Comparison of ENCODE assay signal across 10 mouse cellular contexts in the genomic region with DNA sequence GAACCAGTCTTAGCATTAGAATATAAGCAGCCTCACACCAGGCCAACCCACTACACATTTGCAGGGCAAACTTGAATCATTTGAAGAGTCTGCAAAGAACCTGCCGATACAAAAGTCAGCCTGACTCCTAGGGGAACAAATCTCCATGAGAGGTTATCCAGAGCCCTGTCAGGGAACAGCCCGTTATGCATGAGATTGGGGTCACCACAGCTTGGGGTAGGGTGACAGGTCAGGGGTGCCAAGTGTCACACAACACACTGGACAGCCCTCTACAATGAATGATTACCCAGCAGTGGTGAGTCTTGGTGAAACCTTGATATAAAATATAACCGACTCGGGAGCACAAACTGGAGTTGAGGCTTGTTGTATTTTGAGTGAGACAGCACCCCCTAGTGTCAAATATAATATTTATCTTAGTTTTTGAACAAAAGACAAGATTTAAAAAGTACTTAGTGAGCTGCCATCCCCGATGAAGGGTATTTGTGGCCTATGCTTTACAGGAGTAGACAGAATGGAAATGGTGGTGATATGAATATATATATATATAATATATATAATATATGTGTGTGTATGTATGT. TPM values are rescaled to one million over a fixed set of nuclear protein-coding genes. Genes with fewer than 3 reads are reported as not detected.
DNase-seq lines count a peak whose midpoint lies in the region; ATAC-seq lines count a peak whose summit lies in the region.
"Had no signal": no experiment of that assay in that cellular context is flagged by ENCODE, and none has a peak within 500 bp of the region (broad histone marks: within the 10 kb centered on the region; RNA-seq: fewer than 3 reads in every experiment).

No protein-coding gene starts in this region.

- H3K9me3 ChIP-seq in midbrain, embryonic 12.5 days, result no peaks in the 10 kb centered on the region
- H3K9me3 ChIP-seq in midbrain, embryonic 16.5 days (replicated peaks; ENCODE audit: control insufficient read depth, low read length, poor library complexity, severe bottlenecking), result no peaks in the 10 kb centered on the region; the same call in 1 of the 2 replicates
- H3K9me3 ChIP-seq in forebrain, embryonic 16.5 days (ENCODE audit: control insufficient read depth, low read length), result no peaks in the 10 kb centered on the region
- H3K9me3 ChIP-seq: heart, embryonic 15.5 days; liver, embryonic 15.5 days had no signal

- no peak overlapping the region for H3K4me3 ChIP-seq in midbrain, embryonic 12.5 days
- no peak overlapping the region for H3K4me3 ChIP-seq in midbrain, embryonic 16.5 days (ENCODE audit: low read depth, low read length)
- H3K4me3 ChIP-seq in forebrain, embryonic 16.5 days (replicated peaks; ENCODE audit: low read length), result no peak overlapping the region
- H3K4me3 ChIP-seq: heart, embryonic 15.5 days; liver, embryonic 15.5 days had no signal

- 0 out of 2 replicates have a peak, but pooled peaks have one; percentile 30 for ATAC-seq in midbrain, embryonic 12.5 days (ENCODE audit: low FRiP score, low read depth)
- ATAC-seq in midbrain, embryonic 16.5 days, result no peak
- ATAC-seq in forebrain, embryonic 16.5 days, result 0 out of 2 replicates have a peak, but pooled peaks have one; percentile 28

- no peaks in the 10 kb centered on the region for H3K36me3 ChIP-seq in midbrain, embryonic 12.5 days
- no peaks in the 10 kb centered on the region for H3K36me3 ChIP-seq in midbrain, embryonic 16.5 days (ENCODE audit: control insufficient read depth, insufficient read depth, low read length)
- no peaks in the 10 kb centered on the region for H3K36me3 ChIP-seq in forebrain, embryonic 16.5 days (ENCODE audit: control insufficient read depth, insufficient read depth)
- H3K36me3 ChIP-seq: liver, embryonic 15.5 days had no signal

- no peak overlapping the region for H3K9ac ChIP-seq in midbrain, embryonic 12.5 days (replicated peaks)
- H3K9ac ChIP-seq in midbrain, embryonic 16.5 days (ENCODE audit: low read depth, low read length), result no peak overlapping the region
- H3K9ac ChIP-seq in forebrain, embryonic 16.5 days (replicated peaks; ENCODE audit: low read depth, low read length), result no peak overlapping the region
- H3K9ac ChIP-seq: heart, embryonic 15.5 days; liver, embryonic 15.5 days had no signal

- WGBS in midbrain, embryonic 12.5 days, result 54% methylated on average over 5 of the region's 5 CpGs
- WGBS in midbrain, embryonic 16.5 days, result 40% methylated on average over 5 of the region's 5 CpGs
- WGBS in forebrain, embryonic 16.5 days, result 39% methylated on average over 5 of the region's 5 CpGs

- no peaks in the 10 kb centered on the region for H3K27me3 ChIP-seq in midbrain, embryonic 12.5 days
- H3K27me3 ChIP-seq in midbrain, embryonic 16.5 days (ENCODE audit: control insufficient read depth, insufficient read depth, low read depth, low read length), result no peaks in the 10 kb centered on the region
- no peaks in the 10 kb centered on the region for H3K27me3 ChIP-seq in forebrain, embryonic 16.5 days (replicated peaks; ENCODE audit: control insufficient read depth, insufficient read depth, low read length)
- H3K27me3 ChIP-seq: heart, embryonic 15.5 days; liver, embryonic 15.5 days had no signal

- H3K4me1 ChIP-seq in midbrain, embryonic 12.5 days, result no peaks in the 10 kb centered on the region
- no peaks in the 10 kb centered on the region for H3K4me1 ChIP-seq in midbrain, embryonic 16.5 days (ENCODE audit: control insufficient read depth, insufficient read depth, low read length)
- H3K4me1 ChIP-seq in forebrain, embryonic 16.5 days (replicated peaks; ENCODE audit: control insufficient read depth, insufficient read depth, low read length), result no peaks in the 10 kb centered on the region
- H3K4me1 ChIP-seq: heart, embryonic 15.5 days; liver, embryonic 15.5 days had no signal

- no peak overlapping the region for H3K4me2 ChIP-seq in midbrain, embryonic 12.5 days (replicated peaks)
- no peak overlapping the region for H3K4me2 ChIP-seq in midbrain, embryonic 16.5 days (ENCODE audit: low read length)
- H3K4me2 ChIP-seq in forebrain, embryonic 16.5 days (ENCODE audit: low read length), result no peak overlapping the region
- H3K4me2 ChIP-seq: heart, embryonic 15.5 days; liver, embryonic 15.5 days had no signal

- H3K27ac ChIP-seq in midbrain, embryonic 12.5 days (replicated peaks), result no peak overlapping the region
- no peak overlapping the region for H3K27ac ChIP-seq in midbrain, embryonic 16.5 days (ENCODE audit: low read length)
- H3K27ac ChIP-seq in forebrain, embryonic 16.5 days (ENCODE audit: low read length), result no peak overlapping the region
- H3K27ac ChIP-seq: heart, embryonic 15.5 days; liver, embryonic 15.5 days had no signal

- DNase-seq in heart, adult 11 months, result peak; percentile 59
- no peak for DNase-seq in heart, postnatal 10 days
- no peak for DNase-seq in adrenal gland, postnatal 10 days
- DNase-seq in urinary bladder, postnatal 36 days (ENCODE audit: low spot score in 2 of 2), result no peak
- DNase-seq in kidney, adult 11 months, result no peak

- intact Hi-C loops in heart, postnatal 10 days (cut with DNase I), result no loop called here

RNA-seq across cellular contexts. Expression of a gene that starts 13.7 kb away (rescaled TPM):
- total RNA-seq in heart, postnatal 10 days (2021), result not detected
- 0.70 and 1.5 TPM in 2 replicates for polyA plus RNA-seq in midbrain, embryonic 12.5 days (2016; fragmentation: Nextera tagmentation; extraction: Ambion mirVana)
- polyA plus RNA-seq in midbrain, embryonic 16.5 days (2015; fragmentation: Nextera tagmentation; extraction: Ambion mirVana), result 2.3 and 2.6 TPM in 2 replicates
- 0.94 and 0.98 TPM in 2 replicates for polyA plus RNA-seq in forebrain, embryonic 16.5 days (2015; fragmentation: Nextera tagmentation; extraction: Ambion mirVana)
- not detected for total RNA-seq in adrenal gland, postnatal 10 days (2021)
- polyA plus RNA-seq: heart, embryonic 15.5 days; liver, embryonic 15.5 days had no signal

RNA-seq across cellular contexts. Expression of a gene that starts 53.2 kb away (rescaled TPM):
- total RNA-seq in heart, postnatal 10 days (2021), result under 1 TPM; 0.60 to 0.92 TPM
- 1.2 TPM in 2 replicates for polyA plus RNA-seq in midbrain, embryonic 12.5 days (2016; fragmentation: Nextera tagmentation; extraction: Ambion mirVana)
- polyA plus RNA-seq in midbrain, embryonic 16.5 days (2015; fragmentation: Nextera tagmentation; extraction: Ambion mirVana), result 0.50 TPM in 2 replicates
- polyA plus RNA-seq in forebrain, embryonic 16.5 days (2015; fragmentation: Nextera tagmentation; extraction: Ambion mirVana), result 0.62 and 0.99 TPM in 2 replicates
- total RNA-seq in adrenal gland, postnatal 10 days (2021), result 10 to 100 TPM; 13.0 to 31.0 TPM
